Mouse (Mus musculus): ENCODE results near the gene Mael.

DNA sequence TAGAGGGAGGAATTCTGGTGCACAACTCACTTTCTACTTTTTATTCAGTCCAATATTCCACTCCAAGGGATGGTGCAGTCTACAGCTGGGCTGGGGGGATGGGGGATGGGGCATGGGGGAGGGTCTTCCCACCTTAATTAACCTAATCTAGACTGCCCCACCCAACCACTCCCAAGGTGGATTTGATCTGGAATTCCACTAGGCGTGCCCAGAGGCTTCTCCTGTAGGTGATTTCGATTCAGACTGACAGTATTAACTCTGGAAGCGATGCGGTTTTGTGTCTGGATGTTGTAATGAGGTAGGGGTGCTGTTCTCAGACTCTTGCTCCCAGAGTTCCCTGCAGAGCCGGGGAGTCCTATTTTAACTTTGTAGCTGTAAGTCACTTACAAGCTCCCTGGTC lies 78.4 kb downstream of the Mael start:
- TF ChIP-seq CTCF (IDR thresholded peaks at IDR 0.05; ENCODE audit: control insufficient read depth, insufficient read depth, low read length) (no peak), POLR2A (IDR thresholded peaks at IDR 0.05; ENCODE audit: borderline replicate concordance, control insufficient read depth, low read depth, low read length) (no peak)

All from bone marrow, adult 2 months (tissue).